Mouse (Mus musculus): ENCODE data around the gene Klhl29.

DNA sequence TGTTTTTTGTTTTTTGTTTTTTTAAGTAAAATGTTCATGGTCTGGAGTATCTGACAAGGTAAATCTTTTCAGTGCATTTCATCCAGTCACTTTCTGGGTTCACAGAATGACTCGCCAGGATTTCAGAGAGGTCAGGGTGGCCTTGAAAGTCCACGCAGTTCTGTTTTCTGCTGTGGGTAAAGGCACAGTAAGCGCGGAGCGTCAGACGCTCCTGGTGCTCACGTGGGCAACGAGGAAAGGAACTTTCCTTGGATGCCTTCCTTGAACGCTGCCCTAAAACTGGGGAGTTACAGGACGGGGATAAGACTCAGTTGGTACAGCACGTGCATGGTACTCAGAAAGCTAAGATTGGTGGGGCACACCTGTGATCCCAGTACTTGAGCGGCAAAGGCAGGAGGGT lies 139.9 kb downstream of the Klhl29 start:
- no peak for TF ChIP-seq CTCF (IDR thresholded peaks at IDR 0.05; ENCODE audit: borderline replicate concordance, extremely low read depth, insufficient read depth, insufficient read length)
- no peak for TF ChIP-seq POLR2A (IDR thresholded peaks at IDR 0.05; ENCODE audit: borderline replicate concordance, extremely low read depth, insufficient read depth, insufficient read length, poor library complexity, severe bottlenecking)

All from brain, embryonic 14.5 days (tissue).